Mouse (Mus musculus): ENCODE measurements at regions not wholly inside any gene's neighbourhood (a gene's known extent, or its start where the extent isn't known, plus 50 kb on each side); places are given as distances from the start of the nearest gene placed in this dataset.

Small RNAs in the stretch of these regions (microRNA-seq; reads per million reads assigned to microRNA genes)
- 0 reads per million in 2 experiments for gene Mir6343
